Mouse (Mus musculus) ES-Bruce4 (cell line): ENCODE measurements around the gene A930009A15Rik.

Experiments used
- CTCF ChIP-seq: IDR thresholded peaks from one replicate; pipeline ENCODE4 v1.8.1; 2011; ENCODE audit warnings: low read depth, low read length
- EP300 ChIP-seq: IDR thresholded peaks from 2 replicates; pipeline ENCODE4 v1.6.1; 2011; ENCODE audit warnings: low read depth, low read length; ENCODE audit not compliant: insufficient read depth
- POLR2A ChIP-seq: IDR thresholded peaks from one replicate; pipeline ENCODE4 v1.8.1; 2011; ENCODE audit warnings: low read length; ENCODE audit not compliant: insufficient read depth

GRCm38 (mm10) chr10:115593651-115594050, 23.9 kb downstream of the A930009A15Rik start:
- TF ChIP-seq CTCF (no peak), POLR2A (no peak), EP300 (no peak)
